ENCODE assay signal across 9 mouse cellular contexts in genomic region chrX:169980809-169981289, GRCm38 (mm10). TPM values are rescaled to one million over a fixed set of nuclear protein-coding genes. Genes with fewer than 3 reads are reported as not detected.
DNase-seq lines count a peak whose midpoint lies in the region; ATAC-seq lines count a peak whose summit lies in the region.
"Had no signal": no experiment of that assay in that cellular context is flagged by ENCODE, and none has a peak within 500 bp of the region (broad histone marks: within the 10 kb centered on the region; RNA-seq: fewer than 3 reads in every experiment).

No protein-coding gene starts in this region.

- H3K27me3 ChIP-seq in heart, embryonic 10.5 days (ENCODE audit: insufficient read depth, poor library complexity, severe bottlenecking) = no peaks in the 10 kb centered on the region
- H3K27me3 ChIP-seq in limb, embryonic 11.5 days (ENCODE audit: control insufficient read depth, insufficient read depth, low read length) = no peaks in the 10 kb centered on the region
- H3K27me3 ChIP-seq in midbrain, embryonic 13.5 days = no peaks in the 10 kb centered on the region
- no peaks in the 10 kb centered on the region for H3K27me3 ChIP-seq in intestine, embryonic 15.5 days (replicated peaks)

- H3K36me3 ChIP-seq in heart, embryonic 10.5 days = peaks cover 72% of the 10 kb centered on the region
- peaks cover 34% of the 10 kb centered on the region for H3K36me3 ChIP-seq in limb, embryonic 11.5 days (ENCODE audit: control insufficient read depth, insufficient read depth, low read length)
- peaks cover 58% of the 10 kb centered on the region for H3K36me3 ChIP-seq in midbrain, embryonic 13.5 days
- H3K36me3 ChIP-seq in intestine, embryonic 15.5 days = peaks cover 40% of the 10 kb centered on the region

- H3K4me3 ChIP-seq in heart, embryonic 10.5 days = no peak overlapping the region
- H3K4me3 ChIP-seq in limb, embryonic 11.5 days (ENCODE audit: low read depth, low read length) = no peak overlapping the region
- no peak overlapping the region for H3K4me3 ChIP-seq in midbrain, embryonic 13.5 days (replicated peaks)
- H3K4me3 ChIP-seq in intestine, embryonic 15.5 days (replicated peaks) = no peak overlapping the region

- peak; percentile 98 for DNase-seq in heart, adult 11 months
- no peak for DNase-seq in heart, embryonic 10.5 days (ENCODE audit: low spot score)
- DNase-seq in ovary, adult 18-20 months (ENCODE audit: low spot score) = peak; percentile 75
- DNase-seq in ovary, postnatal 10 days (ENCODE audit: low spot score) = no peak
- DNase-seq in c-Kit-positive CD71-positive TER-119-negative erythroid progenitor cells, embryonic 14.5 days (ENCODE audit: low read depth) = peak; percentile 14
- peak; percentile 32 for DNase-seq in limb, embryonic 11.5 days (ENCODE audit: low spot score)

- no peak for ATAC-seq in limb, embryonic 11.5 days (ENCODE audit: insufficient number of reproducible peaks, low FRiP score, low TSS enrichment, low read depth)
- ATAC-seq in midbrain, embryonic 13.5 days = no peak
- no peak for ATAC-seq in intestine, embryonic 15.5 days

- no peak overlapping the region for H3K9ac ChIP-seq in limb, embryonic 11.5 days (ENCODE audit: low read length)
- no peak overlapping the region for H3K9ac ChIP-seq in midbrain, embryonic 13.5 days (replicated peaks)
- H3K9ac ChIP-seq in intestine, embryonic 15.5 days = no peak overlapping the region
- H3K9ac ChIP-seq: liver, embryonic 14.5 days had no signal

- H3K4me2 ChIP-seq in limb, embryonic 11.5 days (ENCODE audit: low read depth, severe bottlenecking) = no peak overlapping the region
- no peak overlapping the region for H3K4me2 ChIP-seq in midbrain, embryonic 13.5 days (replicated peaks)
- no peak overlapping the region for H3K4me2 ChIP-seq in intestine, embryonic 15.5 days (replicated peaks)

- 78% methylated on average over 12 of the region's 12 CpGs for WGBS in heart, embryonic 10.5 days
- WGBS in limb, embryonic 11.5 days = 89% methylated on average over 12 of the region's 12 CpGs
- WGBS in midbrain, embryonic 13.5 days = 89% methylated on average over 12 of the region's 12 CpGs
- 83% methylated on average over 12 of the region's 12 CpGs for WGBS in intestine, embryonic 15.5 days

- H3K4me1 ChIP-seq in heart, embryonic 10.5 days = no peaks in the 10 kb centered on the region
- H3K4me1 ChIP-seq in limb, embryonic 11.5 days (ENCODE audit: control insufficient read depth, insufficient read depth, low read length) = no peaks in the 10 kb centered on the region
- peaks cover 4% of the 10 kb centered on the region; the same call in 1 of the 2 replicates for H3K4me1 ChIP-seq in midbrain, embryonic 13.5 days (replicated peaks)
- H3K4me1 ChIP-seq in intestine, embryonic 15.5 days (replicated peaks) = no peaks in the 10 kb centered on the region

- H3K27ac ChIP-seq in heart, embryonic 10.5 days = no peak overlapping the region
- no peak overlapping the region for H3K27ac ChIP-seq in limb, embryonic 11.5 days (replicated peaks; ENCODE audit: low read depth, low read length)
- no peak overlapping the region for H3K27ac ChIP-seq in midbrain, embryonic 13.5 days
- H3K27ac ChIP-seq in intestine, embryonic 15.5 days = no peak overlapping the region
- H3K27ac ChIP-seq: liver, embryonic 14.5 days had no signal

- peaks cover 85% of the 10 kb centered on the region for H3K9me3 ChIP-seq in heart, embryonic 10.5 days
- H3K9me3 ChIP-seq in limb, embryonic 11.5 days (ENCODE audit: control insufficient read depth, low read length) = peaks cover 40% of the 10 kb centered on the region
- H3K9me3 ChIP-seq in midbrain, embryonic 13.5 days = peaks cover 72% of the 10 kb centered on the region
- H3K9me3 ChIP-seq in intestine, embryonic 15.5 days = peaks cover 2% of the 10 kb centered on the region; the same call in 1 of the 2 replicates

RNA-seq across cellular contexts. Expression of gene Gm21887, which starts 28.6 kb away (rescaled TPM):
- 121 and 172 TPM in 2 replicates for polyA plus RNA-seq in heart, embryonic 10.5 days (2016; fragmentation: Nextera tagmentation; extraction: Ambion mirVana)
- 244 and 297 TPM in 2 replicates for polyA plus RNA-seq in limb, embryonic 11.5 days (2014; fragmentation: Nextera tagmentation; extraction: Ambion mirVana)
- polyA plus RNA-seq in midbrain, embryonic 13.5 days (2015; fragmentation: Nextera tagmentation; extraction: Ambion mirVana) = 164 and 183 TPM in 2 replicates
- polyA plus RNA-seq in intestine, embryonic 15.5 days (2015; fragmentation: Nextera tagmentation; extraction: Ambion mirVana) = 123 and 168 TPM in 2 replicates

Comparison
In these comparisons a context has a peak if more than half of its experiments do, and no peak if none do; other contexts are left out.
1. DNase-seq: peak in heart, adult 11 months (single experiment), ovary, adult 18-20 months (single experiment), c-Kit-positive CD71-positive TER-119-negative erythroid progenitor cells, embryonic 14.5 days (single experiment) and limb, embryonic 11.5 days (single experiment); none in heart, embryonic 10.5 days (single experiment) and ovary, postnatal 10 days (single experiment).